Mouse (Mus musculus) adrenal gland, adult 2 months (tissue): ENCODE results near the gene Fam83e. TPM values are rescaled to one million over a fixed set of nuclear protein-coding genes. Genes with fewer than 3 reads are reported as not detected.
A peak's percentile ranks its signal among the peaks of the same experiment; 100 is the strongest.

Source experiments
- DNase-seq: peaks from one replicate; pipeline ENCODE4 v3.0.0; 2021
- polyA plus RNA-seq: library from polyadenylated mRNA; depleted of rRNA; stranded (reverse); fragments of >200 nt; gene quantifications from 2 replicates; pipeline ENCODE4 v1.2.3, GENCODE M21; 2012
- total RNA-seq, 2 experiments: library from RNA; stranded (reverse); gene quantifications; 2 replicates each; pipeline ENCODE4 v1.2.3; 2021

The Fam83e gene
- total and polyA plus RNA-seq, 3 experiments = 0.72 to 0.86 (median 0.86) TPM

DNA sequence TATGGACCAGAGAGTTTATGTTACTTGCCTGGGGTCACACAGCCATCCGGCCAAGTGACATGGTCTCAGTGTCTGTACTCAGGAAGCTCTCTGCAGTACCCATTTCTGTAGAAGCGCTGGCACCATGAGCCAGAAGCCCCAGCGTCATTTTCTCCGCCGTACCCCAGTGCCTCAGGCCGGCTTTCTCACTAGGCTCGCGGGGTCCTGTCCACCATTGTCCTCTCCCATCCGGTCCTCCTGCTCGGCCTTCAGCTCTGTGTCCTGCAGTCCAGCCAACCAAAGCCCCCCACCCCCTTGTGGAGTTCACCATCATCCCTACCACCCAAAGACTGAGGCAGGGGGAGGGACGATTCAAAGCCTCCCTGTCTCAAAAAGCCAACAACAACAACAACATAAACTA lies 19.4 kb upstream of the Fam83e start:
- no peak for DNase-seq

DNA sequence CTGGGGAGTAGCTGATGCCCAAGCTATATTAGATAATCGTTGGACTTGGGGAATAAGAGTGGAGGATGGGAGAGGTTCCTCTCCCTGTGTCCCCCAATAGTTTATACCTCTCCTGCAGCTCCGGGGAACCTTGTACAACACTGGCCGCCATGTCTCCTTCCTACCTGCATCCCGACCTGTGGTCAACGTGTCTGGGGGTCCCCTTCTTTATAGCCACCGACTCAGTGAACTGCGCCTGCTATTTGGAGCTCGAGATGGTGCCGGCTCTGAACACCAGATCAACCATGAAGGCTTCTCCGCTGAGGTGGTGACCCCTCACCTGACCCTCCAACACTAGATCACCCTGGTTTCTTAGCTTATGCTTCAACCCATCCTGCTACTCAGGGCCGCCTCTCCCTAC lies 18.7 kb upstream of the Fam83e start:
- no peak for DNase-seq

DNA sequence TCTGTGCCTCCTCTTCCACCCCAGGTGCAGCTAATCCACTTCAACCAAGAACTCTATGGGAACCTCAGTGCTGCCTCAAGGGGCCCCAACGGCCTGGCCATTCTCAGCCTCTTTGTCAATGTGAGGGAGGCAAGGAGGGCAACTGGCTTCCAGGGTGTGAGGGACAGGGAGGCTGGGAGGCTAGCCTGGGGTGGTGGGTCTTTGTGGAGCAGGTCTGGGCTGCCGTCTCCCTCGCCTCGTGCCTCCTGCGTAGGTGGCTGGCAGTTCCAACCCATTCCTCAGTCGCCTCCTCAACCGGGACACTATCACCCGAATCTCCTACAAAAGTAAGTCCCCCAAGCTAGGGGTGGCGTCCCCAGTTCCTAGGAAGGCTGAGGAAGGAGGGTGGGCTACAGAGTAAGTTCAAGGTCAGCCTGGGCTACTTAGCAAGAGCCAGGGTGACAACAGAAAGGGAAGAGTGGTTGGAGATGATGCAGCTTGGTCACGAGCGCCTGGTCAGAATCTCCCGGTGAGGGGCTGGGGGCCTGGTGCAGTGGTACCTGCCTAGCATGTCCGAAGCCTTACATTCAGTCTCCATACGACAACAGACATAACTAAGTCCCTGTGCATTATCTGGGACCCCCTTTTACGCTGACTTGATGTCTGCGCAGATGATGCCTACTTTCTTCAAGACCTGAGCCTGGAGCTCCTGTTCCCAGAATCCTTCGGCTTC lies 18.0 kb upstream of the Fam83e start:
- no peak for DNase-seq

DNA sequence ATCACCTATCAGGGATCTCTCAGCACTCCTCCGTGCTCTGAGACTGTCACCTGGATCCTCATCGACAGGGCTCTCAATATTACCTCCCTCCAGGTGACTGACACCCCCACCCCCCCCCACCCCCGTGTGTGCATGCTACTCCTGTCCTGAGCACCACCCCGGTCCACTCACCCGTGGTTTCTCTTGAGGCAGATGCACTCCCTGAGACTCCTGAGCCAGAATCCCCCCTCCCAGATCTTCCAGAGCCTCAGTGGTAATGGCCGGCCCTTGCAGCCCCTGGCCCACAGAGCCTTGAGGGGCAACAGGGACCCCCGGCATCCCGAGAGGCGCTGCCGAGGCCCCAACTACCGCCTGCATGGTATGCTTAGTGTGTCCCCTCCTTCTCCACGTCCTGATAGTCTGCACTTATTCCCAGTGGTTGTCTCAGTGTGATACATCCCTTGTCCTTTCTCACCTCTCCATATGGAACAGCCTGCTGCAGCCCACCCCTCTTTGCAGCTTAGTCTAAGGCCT lies 17.4 kb upstream of the Fam83e start:
- no peak for DNase-seq

DNA sequence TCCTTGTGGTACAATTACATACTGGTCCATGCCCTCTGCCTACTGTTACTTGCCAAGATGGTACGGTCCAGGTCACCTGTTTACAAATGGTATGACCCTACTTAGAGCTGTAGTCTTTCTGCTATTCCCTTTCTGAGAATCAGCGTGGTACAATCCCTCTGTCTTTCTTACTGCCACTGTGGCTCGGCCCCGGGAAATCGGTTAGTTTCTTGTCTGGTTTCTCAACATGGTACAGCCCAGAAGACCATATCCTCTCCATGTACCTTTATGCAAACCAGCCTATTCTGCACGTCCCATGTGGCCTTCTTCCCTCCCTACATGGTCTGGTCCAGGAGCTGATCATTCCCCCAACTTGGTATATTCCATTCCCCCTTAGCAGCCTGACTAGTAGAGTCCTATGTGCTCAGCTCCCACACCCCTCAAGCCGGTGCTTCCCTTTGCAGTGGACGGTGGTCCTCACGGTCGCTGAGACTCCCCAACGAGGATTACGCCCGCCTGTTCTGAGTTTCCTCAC lies 16.9 kb upstream of the Fam83e start:
- DNase-seq = peak; percentile 75

DNA sequence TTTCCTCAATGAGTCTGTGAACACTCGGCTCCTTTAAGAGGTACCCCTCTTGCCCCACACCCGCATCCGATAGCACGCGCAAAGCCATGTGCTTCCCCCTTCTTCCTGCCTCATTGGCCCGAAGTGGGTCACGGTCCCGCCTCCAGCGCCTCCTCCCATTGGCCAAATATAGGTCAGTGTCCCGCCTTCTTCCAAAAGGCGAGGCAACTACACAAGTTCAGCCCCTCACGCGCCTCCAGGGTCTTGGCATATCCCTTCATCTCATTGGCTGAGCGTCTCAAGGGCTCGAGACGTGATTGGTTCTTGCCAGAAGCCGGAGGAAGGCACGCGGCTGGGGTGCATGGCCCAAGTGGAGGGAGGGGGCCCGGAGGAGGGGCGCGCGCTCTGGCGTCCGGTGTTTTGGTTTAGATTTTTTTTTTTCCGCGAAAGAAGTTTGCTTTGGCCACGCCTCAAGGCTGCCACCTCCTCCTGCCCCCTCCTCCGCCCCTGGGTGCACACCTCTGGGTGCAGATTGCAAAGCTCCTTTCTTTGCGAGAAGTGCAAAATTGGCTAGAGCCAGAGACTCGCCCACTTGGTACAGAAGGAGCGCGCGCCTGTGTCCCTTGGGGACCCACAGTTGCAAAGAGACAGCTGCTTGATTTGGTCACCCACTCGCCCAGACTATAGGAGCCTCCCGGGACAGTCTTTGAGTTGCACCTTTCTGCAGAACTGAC lies 16.1 kb upstream of the Fam83e start, which contains the start of gene Dbp:
Gene Dbp (plus strand): TSS at position 359 of the 713 bp plus-strand sequence.
- DNase-seq = peak; percentile 100

DNA sequence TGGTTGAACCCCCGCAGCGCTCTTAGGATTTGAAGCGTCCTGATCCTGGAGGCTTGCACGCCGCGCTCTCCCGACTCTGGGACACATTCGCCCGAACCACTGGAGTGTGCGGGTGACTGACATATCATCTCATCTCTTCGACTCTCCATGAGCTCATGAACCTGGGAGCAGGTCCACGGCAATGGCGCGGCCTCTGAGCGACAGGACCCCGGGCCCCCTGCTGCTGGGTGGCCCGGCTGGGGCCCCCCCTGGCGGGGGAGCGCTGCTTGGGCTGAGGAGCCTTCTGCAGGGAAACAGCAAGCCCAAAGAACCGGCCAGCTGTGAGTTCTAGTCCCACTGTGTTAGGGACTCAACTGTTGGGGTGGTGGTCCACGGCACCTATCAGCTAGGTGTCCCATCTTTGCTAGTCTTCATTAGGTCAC lies 15.6 kb upstream of the Fam83e start:
- DNase-seq = no peak

DNA sequence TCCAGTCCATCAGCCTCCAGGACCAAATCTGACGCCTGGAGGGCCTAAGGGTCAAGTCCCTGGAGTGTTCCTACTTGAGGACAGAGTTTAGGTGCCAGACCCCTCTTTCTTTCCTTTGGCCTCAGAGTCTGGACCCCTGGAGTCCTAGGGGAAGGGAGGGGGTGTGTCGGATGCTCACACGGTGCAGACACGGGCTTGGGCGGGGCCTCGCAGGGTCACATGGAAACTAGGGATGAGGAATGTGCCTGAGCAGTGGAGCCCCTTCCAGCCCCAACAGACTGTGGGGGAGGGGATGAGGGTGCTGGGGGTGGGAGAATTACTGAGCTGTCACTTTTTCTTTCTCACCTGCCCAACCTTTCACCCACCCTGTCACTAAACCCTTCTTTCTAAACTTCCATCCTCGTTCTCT lies 15.1 kb upstream of the Fam83e start:
- DNase-seq = peak; percentile 91

DNA sequence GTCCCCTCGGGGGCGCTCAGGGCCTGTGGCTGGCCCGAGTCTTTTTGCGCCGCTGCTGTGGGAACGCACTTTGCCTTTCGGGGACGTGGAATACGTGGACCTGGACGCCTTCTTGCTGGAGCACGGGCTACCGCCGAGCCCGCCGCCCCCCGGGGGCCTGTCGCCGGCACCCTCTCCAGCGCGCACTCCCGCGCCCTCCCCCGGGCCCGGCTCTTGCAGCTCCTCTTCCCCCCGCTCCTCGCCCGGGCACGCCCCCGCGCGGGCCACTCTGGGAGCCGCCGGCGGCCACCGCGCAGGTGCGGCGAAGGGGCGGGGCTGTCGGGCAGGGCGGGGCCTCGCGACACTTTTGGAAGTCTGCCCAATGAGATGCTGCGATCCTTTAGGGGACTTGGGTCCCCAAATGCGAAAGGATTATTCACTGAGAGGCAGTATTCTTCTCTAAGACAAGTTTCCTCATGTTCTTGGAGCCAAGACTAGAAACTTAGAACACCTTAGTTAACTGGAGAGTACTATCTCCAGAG lies 14.2 kb upstream of the Fam83e start:
- peak; percentile 93 for DNase-seq

DNA sequence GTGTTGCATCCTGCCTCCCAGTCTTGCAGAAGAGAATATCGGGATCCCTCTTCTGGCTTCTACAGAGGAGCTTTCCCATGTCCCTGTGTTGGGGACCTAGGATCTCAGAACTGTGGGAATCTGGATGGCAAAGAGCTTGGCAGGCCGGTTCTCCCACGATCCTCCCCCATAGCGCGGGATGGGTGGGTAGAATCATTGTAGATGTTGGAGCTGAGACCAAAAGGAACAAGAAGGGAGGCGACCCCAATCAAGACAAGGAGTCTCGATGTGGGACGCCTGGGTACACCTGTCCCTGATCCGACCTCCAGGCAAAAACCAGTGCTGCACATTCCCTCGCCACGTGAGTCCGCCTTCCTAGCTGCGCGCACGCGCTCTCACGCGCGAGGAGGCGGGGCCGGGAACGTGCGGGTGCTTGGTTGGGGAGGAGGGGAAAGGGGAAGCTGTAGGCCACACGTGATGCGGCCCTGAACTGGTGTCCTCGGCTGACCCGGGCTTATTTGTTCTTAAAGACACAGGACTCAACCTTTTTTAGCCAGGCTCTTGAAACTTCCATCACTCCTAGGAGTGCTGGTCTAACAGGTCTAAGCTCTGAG lies 13.5 kb upstream of the Fam83e start:
- peak; percentile 98 for DNase-seq

DNA sequence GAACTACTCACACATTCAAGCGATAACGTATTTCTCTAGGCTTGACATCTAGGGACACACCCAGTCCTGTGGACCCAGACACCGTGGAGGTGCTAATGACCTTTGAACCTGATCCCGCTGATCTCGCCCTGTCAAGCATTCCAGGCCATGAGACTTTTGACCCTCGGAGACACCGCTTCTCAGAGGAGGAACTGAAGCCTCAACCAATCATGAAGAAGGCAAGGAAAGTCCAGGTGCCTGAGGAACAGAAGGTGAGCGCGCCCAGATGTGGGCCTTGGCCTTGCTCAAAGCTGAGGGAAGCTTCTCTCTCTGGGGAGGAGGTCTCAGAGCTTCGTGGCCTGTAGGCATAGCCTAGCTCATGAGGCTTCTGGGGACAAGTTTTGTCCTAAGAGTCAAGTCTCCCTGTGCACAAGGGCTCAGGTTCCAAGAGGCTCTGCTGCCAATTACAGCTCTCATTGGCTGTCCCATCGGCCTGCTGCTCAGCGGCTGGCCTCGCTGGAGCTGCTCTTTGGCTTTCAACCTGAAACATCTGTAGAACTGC lies 12.7 kb upstream of the Fam83e start:
- DNase-seq = peak; percentile 60

DNA sequence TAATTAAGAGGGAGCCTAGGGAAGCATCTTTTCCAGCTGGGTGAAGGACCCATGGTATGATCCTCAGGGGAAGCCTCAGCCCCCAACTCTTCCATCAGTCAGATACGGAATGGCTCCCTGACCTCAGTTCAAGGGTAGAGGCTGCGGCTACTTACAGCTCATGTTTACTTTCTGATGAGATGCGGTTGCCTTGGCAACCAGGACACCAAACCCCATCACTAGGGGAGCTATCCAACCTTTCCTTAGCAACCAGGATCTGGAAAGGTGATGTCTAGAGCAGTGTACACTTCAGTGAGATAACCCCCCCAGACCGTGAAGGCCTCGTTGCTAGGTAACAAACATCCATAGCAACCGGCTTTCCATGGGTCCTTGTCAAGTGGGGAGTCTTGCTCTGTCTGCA lies 12.0 kb upstream of the Fam83e start:
- peak; percentile 41 for DNase-seq

DNA sequence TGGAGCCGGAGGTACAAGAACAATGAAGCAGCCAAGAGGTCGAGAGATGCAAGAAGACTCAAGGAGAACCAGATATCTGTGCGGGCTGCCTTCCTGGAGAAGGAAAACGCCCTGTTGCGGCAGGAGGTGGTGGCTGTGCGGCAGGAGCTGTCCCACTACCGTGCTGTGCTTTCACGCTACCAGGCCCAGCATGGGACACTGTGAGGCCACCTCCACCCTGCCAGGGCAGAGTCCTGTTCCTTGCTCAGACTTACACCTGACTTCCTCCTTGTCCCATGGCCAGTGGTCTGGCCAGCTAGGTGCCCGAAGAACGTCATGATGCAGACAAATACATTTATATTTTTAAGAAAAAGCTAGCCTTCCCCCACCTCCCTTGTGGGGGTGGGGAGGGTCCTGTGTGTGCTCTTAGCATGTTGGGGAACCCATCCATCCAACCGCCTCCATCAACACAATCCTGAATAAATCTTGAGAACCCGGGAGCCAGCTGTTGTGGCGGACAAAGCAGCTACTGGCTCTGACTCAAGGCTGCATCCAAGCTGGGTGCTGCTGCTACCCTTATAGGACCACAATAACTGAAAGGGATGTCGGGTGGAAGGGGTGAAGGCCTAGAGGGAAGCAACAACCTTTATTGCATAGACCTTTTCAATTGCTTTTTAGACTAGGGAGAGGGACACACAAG lies 11.2 kb upstream of the Fam83e start:
- peak; percentile 35 for DNase-seq

DNA sequence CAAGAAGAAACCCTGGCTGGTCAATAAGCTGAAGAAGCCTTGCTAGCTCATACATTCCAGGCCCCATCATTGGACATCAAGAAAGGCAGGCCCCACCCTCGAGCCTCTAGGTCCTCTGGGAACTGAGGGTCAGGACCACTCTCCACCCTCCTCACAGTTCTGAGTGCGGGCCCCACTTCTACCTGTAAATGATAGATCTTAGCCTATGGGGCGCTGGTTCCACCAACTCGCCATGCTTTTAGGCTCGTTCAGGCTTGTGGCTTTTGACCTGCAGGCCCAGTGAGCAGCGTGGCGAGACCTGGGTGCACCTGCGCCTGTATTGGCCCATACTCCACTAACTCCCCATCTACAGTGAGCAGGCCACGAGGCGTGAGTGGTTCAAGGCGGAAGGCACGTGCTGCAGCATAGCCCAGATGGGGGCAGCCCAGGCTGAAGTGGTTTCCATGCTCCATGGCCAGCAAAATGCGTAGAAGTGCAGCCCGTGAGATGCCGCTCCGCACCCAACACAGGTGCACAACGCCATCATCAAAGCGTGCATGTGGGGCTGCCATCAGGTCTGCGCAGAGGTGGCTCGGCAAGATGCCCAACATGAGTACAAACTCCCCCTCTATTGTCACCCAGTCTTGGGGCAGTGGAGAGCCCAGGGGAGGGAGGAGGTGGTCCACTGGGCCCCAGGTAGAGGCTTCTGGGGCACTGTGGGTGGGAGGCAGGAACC lies 10.4 kb upstream of the Fam83e start:
- peak; percentile 43 for DNase-seq

DNA sequence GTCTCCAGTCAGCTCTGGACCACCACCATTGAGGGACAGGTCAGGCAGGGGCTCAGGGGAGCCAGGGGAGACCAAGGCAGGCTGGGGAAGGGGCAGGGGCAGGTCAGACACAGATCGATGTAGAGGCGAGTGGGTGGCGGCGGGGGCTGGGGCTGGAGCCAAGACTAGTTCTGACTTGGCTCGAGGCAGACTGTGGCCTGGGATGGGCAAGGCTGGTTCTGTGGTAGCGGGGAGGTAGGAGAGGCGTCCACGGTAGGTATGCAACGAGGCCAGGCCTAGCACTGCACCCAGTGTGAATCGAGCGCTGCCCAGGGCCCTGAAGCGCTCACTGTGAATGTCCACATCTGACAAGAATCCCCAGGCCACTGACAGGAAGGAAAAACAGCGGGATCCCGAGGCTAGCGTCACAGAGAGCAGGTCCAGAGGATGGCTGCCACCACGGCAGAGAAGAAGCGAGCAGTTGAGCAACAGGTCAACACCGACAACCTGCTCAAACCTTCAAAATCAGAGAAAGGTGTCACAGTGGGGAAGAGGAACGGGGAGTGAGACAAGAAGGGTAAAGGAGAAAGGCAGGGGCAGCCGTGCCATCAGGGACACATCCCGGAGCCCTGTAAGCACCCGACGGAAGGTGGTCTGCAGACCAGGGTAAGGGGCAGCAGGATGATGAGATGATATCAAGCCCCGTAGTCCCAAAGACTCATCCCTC lies 9.5 kb upstream of the Fam83e start:
- DNase-seq = no peak

DNA sequence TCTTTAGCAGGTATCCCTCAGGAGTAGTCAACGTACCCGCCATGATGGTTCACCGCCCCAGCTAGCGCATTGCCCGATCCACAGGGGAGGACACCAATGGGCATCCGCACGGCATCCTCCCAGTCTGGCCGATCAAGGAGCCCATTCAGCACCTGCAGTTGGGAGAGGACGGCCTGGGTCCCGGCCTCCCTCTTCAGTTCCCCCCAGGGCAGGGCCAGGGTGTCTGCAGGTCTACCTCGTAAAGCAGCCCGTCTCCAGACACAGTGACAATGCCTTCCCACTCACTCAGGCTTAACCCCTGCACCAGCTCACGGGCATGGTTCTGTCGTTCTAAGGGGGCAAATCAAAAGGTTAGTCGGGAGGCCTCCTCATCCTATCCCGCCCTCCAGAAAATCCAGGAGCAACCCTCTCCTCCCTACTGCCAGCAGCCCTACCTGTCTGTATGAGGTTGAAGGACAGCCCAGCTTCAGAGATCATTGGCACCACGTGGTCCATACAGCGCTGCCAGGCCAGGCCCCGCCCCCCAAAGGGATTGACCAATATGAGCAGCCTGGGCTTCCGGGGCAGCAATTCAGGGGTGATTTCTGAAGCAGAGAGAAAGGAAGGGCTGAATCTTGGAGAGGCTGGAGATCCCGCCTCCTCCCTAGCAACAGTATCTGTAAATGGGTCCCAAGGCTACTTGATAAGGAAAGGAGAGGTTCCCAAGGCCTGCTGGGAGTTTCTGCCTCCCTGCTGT lies 8.8 kb upstream of the Fam83e start:
- DNase-seq = peak; percentile 90

DNA sequence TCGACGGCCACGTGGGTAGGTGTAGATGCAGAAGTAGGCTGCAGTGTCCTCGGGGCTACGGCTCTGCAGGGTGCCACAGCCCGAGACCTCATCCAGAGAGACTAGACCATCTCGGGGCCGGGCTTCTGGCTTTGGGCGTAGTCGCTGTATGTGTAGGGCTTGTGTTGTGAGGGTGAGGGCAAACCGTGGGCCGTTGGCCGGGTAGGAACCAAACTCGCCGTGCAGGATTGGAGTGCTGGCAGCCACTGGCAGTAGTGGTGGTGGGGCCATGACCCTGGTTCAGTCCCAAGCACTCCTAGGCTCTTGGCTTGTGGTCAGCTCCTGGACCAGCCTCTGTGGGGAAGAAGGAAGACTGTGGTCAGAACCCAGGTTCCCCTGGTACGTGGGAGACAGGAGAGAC lies 7.6 kb upstream of the Fam83e start:
- DNase-seq = no peak

DNA sequence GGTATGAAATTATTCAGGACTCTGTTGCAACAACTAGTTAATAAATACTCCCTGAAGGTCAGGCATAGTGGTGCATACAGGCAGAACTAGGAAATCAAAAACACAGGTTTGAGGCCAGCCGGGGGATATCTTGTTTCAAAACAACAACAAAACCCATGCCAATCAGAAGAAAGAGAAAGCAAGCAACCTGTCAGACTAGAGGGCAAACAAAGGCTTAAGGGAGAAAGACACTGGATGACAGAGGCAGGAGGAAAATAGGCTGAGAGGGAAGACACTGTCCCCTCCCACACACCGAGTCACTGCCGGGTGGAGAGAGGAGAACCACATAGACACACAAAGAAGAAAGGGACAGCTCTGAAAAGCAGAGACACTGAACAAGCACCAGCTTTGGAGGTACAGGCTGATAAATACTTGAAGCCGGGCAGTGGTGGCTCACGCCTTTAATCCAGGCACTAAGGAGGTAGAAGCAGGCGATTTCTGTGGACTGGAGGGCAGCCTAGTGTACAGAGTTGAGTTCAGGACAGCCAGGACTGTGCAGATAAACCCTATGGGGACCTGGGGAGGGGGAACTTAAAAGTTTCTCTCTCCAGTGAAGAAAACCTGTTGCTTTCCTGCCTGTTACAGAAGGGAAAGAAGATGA lies 7.0 kb upstream of the Fam83e start:
- peak; percentile 38 for DNase-seq

DNA sequence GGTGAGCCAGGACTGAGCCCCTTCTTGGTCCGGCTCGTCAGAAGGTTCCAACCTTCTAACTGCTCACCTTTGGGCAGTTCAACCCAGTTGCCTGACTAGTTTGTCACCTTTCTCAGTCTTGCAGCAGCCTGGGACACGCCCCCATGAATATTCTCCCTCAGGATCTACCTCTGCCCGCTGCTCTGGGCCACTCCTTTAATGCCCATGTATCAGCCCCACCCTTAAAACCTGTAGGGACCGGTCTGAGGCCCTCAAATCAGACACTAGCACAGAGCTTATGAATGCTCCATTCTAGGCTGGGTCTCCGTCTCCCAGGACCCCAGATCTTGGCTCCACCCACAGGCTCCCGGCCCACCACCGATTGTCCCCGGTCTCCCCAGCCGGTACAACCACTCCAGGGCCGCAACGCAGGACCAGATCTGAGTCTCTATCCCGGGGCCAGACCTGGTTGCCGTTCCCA lies 6.4 kb upstream of the Fam83e start:
- no peak for DNase-seq
